Mouse (Mus musculus): ENCODE measurements at regions not wholly inside any gene's neighbourhood (a gene's known extent, or its start where the extent isn't known, plus 50 kb on each side); places are given as distances from the start of the nearest gene placed in this dataset.
A peak's percentile ranks its signal among the peaks of the same experiment; 100 is the strongest.

DNA sequence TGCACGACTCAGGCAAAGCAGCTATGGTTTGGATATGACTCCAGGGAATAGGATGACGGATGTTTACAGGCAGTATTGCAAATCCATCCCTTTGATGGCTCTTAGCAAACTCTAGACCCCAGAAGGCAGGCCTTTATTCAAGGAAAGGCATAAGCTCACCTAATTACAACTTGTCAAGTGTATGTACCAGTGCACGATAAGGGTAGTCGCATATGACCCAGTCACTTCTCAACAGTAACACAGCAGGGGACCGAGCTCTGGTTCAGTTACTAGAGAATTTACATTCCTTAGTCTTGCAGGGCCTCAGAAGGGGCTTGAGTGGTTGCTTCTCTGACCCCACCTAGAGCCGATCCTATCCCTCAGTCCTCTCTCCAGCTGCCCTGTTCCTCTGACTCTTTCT lies 342.2 kb downstream of the Kcnrg start:
- ATAC-seq (replicated peaks; ENCODE audit: insufficient number of reproducible peaks, low FRiP score, low TSS enrichment, poor library complexity, severe bottlenecking): no peak

DNA sequence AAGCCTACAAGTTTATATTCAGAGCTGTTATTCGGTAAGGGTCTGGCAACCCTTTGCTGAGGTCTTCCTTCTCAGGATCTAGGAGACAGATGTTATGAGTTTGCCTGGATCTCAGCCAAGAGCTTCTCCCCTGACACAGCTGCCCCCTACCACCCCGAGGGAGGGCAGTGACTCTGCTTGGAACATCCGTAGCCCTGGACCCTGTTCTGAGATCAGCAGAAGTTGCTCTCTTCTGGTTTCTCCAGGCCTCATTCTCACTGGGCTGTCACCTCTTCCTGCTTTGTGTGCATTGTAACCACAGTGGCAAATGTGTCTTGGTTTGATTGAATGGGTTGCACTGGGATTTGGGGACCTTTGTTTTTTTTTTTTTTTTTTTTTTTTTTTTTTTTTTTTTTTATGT lies 342.4 kb upstream of the Rnaseh2b start:
- no peak for ATAC-seq (replicated peaks; ENCODE audit: insufficient number of reproducible peaks, low FRiP score, low TSS enrichment, poor library complexity, severe bottlenecking)

DNA sequence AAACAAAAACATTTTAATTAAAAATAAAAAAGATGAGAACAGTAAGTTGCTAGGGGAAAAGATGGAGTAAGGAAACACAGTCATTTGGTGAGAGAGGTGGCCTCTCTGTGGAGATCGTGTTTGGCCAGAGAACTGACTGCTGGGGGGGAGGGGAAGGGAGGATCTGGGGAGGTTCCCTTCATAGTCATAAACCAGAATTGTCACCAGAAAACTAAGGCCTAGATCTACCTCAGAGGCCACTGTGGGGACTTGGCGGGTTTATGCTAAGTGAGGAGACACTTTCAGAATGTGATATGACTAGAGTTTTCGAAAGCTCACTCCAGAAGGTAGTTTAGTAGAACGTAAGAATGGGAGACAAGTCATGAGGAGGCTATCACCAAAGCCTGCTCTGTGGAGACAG lies 339.4 kb upstream of the Rnaseh2b start:
- no peak for ATAC-seq (replicated peaks; ENCODE audit: insufficient number of reproducible peaks, low FRiP score, low TSS enrichment, poor library complexity, severe bottlenecking)

DNA sequence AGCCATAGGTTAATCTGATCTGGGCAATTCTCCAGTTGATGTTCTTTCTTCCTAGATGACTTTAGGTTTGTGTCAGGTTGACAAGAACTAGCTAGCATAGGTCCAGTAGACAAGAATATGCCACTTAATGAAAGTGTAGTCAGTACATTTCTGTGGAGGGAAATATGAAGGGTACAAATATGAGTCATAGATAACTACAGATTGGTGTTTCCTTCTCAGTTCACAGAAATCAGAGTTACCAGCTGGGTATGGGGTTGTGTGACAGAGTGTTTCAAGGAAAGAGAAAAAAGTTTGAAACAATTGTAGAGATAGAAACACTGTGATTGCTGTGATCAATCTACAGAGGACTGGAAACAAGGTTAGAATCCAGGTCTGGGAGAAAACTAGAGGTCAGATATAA lies 337.0 kb upstream of the Rnaseh2b start:
- no peak for ATAC-seq (replicated peaks; ENCODE audit: insufficient number of reproducible peaks, low FRiP score, low TSS enrichment, poor library complexity, severe bottlenecking)

DNA sequence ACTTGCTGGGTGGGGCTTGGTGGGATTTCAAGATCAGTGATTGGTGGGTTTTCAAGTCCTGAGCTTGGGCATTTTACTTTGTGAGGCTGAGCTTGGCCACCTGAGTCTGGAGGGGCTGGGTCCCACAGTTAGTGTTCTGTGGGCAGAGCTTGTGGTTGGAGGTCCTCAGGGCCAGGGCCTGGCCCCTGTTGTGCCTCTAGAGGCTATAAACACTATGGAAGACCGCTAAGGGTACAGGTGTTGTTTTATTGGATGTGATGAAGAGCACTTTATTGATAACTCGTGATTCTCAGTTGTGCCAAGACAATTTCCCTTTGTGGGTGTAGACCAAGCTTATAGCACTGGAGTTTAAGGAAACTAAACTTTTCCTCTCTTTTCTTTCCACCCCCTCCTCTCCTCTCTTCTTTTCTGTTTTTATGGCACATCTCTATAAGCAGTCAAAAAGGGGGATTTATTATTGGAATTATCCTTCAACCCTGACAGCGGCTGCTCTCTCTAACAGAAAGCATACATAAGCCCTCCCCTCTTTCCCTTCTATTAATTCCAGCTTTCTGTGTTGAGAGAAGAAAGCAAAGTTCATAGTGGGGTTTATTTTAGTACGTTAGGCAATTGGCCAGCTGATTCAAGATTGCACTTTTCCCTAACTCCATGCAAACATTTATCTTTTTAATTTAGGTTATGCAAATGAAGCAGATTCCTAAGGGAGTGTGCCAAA lies 332.0 kb upstream of the Rnaseh2b start:
- ATAC-seq (replicated peaks; ENCODE audit: insufficient number of reproducible peaks, low FRiP score, low TSS enrichment, poor library complexity, severe bottlenecking): no peak

DNA sequence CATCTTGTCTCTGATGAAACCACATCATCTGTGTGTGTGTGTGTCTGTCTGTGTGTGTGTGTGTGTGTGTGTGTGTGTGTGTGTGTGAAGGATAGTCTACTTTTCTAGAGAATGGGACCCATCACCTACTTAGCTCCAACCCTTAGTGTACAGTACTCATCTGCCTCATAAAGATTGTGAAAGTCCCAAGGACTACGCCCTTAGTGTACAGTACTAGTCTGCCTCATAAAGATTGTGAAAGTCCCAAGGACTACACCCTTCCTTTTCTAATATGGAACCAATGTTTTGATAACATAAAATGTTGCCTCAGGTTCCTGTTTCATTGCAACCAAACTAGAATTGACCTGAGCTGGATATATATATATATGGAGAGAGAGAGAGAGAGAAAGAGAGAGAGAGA lies 323.9 kb upstream of the Rnaseh2b start:
- ATAC-seq (replicated peaks; ENCODE audit: insufficient number of reproducible peaks, low FRiP score, low TSS enrichment, poor library complexity, severe bottlenecking): peak; percentile 84

DNA sequence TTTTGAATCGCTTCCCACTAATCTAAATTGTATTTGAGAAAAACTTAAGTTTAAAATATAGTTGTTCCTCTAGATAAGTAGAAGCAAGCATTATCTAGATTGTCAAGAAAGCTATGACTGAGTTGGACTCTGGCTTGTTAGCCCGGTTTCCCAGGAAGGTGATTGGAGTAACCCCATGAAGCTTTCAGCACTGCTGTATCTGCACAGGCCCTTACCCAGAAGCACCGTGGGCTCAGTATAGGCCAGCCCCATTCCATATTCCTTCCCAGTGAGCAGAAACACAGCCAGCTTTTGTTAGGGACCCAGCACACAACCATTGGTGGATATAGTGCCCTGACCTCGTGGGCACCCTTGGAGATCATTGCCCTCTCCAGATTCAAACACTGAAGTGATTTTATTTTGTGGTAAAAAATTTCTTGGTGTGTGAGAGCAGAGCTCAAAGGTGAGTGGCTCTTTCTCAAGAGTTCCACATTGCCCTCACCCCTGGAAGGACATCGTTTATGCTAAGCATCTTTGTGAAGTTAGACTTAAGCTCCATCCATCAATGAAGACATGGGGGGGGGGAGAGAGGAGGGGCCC lies 323.3 kb upstream of the Rnaseh2b start:
- no peak for ATAC-seq (replicated peaks; ENCODE audit: insufficient number of reproducible peaks, low FRiP score, low TSS enrichment, poor library complexity, severe bottlenecking)

DNA sequence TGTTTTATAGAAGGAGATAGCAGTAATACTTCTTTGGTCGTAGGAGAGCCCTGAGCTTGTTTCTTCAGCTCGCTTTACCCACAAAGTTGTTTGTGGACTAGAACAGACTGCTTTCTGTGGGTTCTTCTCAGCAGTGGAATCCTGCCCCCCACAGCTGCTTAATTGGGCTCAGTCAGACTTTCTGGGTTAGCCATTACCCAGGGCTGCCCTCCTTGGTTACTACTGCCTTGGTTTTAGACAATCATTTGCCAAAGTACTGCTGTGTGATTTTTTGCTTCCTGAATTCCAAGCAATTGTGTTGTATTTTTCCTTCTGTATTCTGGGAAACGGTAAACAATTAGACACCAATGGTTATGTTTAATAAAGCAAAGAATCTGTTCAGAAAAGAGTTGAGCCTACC lies 321.8 kb upstream of the Rnaseh2b start:
- no peak for ATAC-seq (replicated peaks; ENCODE audit: insufficient number of reproducible peaks, low FRiP score, low TSS enrichment, poor library complexity, severe bottlenecking)

DNA sequence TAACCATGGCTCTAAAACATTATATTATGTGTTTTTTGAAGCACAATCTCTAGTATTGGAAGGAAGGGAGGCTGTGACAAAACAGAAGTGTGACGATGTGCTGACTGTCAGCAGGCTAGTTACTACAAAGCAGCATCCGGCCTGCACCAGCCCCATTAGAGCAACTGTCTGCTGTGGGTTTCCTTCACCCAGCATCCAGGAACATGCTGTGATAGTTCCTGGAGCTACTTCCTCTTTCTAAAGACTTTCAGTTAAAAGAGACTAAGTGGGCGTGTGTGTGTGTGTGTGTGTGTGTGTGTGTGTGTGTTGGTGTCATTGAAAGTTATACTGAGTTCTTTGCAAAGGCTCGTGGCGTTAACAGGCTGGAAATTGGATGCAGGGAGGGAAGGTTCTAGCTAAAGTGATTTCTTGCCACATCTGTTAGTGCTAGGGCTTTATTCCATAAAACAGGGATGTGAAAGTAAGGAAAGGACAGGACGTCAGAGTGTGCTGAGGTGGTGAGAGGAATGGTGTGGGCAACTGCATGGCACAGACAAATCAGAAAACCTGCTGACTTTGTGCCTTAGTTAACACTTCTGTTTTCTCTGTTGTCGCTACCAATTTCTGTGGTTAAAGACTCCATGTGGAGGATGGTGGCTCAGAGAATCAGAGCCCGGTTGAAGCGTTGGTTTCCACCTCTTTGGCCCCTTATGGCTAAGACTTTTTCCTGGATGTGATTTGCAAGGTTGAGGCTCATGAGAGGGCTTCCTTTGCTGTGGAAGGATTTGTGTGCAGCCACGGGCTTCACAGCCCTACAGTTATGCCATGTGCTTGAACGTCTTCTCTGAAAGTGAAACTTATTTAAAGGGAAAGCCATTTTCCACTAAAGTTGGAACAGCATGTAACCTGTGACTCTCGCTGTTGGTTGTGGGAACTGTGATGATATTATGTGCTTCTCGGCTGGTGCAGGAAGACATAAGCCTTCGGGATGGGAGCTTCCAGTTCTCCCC lies 321.0 kb upstream of the Rnaseh2b start:
- ATAC-seq (replicated peaks; ENCODE audit: insufficient number of reproducible peaks, low FRiP score, low TSS enrichment, poor library complexity, severe bottlenecking): peak; percentile 86

DNA sequence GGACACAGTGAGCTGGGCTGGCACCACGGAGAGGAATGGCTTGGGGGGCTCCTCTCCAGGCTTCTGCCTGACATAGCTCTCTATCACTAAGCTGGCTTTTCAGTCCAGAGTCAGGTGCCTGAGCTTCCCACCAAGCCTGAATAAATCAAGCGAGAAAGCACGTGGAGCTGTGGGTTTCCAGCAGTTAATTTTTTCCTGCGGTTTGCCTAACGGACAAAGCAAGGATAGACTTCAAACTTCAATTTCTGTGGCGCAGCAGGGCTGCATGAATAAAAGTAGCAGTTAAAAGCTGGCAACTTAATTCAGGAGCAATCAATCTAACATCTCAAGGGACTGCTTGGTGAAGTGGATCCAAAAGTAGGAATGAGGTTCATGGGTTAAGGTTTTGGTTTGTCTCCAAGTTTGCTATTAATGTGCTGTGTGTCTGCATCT lies 317.1 kb upstream of the Rnaseh2b start:
- ATAC-seq (replicated peaks; ENCODE audit: insufficient number of reproducible peaks, low FRiP score, low TSS enrichment, poor library complexity, severe bottlenecking): no peak

DNA sequence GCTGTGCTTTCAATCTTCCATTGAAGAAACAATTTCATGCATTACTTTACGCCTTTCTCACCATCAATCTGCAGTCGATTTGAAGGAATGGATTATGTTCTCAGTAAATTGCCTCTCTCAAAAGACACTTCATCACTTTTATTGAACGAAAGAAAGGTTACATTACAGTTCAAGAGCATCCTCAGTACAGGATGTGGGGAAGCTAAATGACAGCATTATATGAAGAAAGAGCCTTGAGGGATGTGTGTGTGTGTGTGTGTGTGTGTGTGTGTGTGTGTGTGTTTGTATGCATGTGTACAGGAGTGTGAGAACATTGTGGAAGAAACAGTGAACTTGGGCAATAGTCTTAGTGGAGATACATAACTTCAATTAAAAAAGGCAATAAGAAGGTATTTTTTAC lies 311.8 kb upstream of the Rnaseh2b start:
- ATAC-seq (replicated peaks; ENCODE audit: insufficient number of reproducible peaks, low FRiP score, low TSS enrichment, poor library complexity, severe bottlenecking): no peak

DNA sequence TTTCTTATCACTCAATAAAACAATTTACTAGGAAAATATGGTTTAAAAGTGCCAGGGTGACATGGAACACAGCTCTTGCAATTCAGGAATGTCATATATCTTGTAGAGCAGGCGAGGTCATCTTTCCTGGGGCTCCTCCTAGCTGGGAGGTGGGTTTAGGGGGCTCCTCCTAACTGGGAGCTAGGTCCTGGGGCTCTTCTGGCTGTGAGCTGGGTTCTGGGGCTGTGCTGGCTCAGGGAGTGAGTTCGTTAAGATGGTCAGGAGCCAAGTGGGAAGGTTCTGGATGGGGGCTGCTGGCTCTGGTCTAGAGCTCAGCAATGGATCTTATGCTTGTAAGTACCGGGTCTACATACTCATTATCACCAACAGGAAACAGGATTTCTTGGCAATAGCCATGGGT lies 306.8 kb upstream of the Rnaseh2b start:
- ATAC-seq (replicated peaks; ENCODE audit: insufficient number of reproducible peaks, low FRiP score, low TSS enrichment, poor library complexity, severe bottlenecking): no peak

DNA sequence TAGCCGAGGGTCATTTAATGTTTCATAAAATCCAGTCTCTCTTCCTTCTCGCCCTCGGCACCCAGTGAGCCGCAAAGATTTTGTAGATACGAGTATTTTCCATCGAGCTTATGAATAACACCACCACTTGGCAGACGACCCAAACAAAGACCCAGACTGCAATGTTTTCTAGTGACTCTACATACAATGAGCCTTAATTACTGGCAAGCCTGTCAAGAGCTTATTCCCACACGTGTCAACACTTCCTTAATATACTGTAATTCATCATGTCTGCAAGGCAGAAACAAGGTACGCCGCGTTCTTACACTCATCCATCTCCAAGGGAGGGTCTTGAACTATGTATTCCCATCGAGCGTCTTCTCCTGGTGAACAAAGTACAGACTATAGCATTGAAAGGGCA lies 306.2 kb upstream of the Rnaseh2b start:
- ATAC-seq (replicated peaks; ENCODE audit: insufficient number of reproducible peaks, low FRiP score, low TSS enrichment, poor library complexity, severe bottlenecking): no peak

DNA sequence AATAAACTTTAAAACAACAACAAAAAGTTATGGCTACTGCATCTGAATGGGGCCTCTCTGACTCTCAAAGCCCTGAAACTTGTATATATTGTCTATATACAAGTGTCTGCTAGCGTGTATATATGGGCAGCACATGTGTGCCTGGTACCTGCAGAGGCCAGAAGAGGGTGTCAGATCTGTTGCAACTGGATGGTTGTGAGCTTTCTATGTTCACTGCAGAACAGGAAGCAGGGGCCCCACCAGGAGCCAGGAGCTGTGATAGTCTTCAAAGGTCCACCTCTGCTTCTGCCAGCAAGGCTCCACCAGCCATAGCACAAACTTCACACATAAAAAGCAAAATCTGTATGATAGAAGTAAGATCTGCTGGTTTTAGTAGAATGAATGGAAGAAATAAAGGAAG lies 297.1 kb upstream of the Rnaseh2b start:
- no peak for ATAC-seq (replicated peaks; ENCODE audit: insufficient number of reproducible peaks, low FRiP score, low TSS enrichment, poor library complexity, severe bottlenecking)

DNA sequence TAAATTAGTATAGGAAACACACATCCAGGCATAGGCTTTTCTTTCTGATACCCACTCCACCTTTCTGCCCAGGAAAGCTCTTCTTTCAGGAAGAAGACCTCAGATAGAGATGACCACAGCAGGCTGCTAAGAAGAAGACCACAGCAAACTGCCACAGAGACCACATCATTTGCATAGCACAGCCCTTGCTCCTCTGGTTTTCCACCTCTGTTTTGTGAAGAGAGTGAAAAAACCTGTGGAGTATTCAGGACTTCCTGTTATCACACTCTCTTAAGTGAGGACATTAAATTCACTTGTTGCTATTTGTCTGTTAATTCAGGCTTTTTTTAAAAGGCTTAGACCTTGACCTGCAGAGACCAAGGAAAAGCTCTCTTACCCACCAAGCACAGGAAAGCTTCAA lies 294.7 kb upstream of the Rnaseh2b start:
- no peak for ATAC-seq (replicated peaks; ENCODE audit: insufficient number of reproducible peaks, low FRiP score, low TSS enrichment, poor library complexity, severe bottlenecking)

DNA sequence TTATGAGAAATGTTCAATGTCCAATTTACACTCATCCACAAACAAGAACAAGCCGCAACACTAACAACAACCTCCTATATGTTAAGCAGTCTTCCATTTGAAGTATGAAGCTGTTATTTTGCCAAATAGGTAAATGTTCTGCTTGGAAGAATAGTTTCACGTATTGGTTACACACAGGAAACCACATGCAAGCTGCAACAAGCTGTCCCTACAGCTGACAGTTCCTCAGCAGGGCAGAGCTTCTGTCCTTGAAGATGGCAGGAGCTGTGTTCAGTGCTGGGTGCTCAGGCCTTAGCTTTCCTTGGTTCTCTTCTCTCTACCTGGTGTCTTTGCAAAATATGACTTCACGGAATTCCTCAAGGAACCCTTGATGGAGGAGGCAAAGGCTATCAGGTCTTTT lies 294.1 kb upstream of the Rnaseh2b start:
- ATAC-seq (replicated peaks; ENCODE audit: insufficient number of reproducible peaks, low FRiP score, low TSS enrichment, poor library complexity, severe bottlenecking): no peak

DNA sequence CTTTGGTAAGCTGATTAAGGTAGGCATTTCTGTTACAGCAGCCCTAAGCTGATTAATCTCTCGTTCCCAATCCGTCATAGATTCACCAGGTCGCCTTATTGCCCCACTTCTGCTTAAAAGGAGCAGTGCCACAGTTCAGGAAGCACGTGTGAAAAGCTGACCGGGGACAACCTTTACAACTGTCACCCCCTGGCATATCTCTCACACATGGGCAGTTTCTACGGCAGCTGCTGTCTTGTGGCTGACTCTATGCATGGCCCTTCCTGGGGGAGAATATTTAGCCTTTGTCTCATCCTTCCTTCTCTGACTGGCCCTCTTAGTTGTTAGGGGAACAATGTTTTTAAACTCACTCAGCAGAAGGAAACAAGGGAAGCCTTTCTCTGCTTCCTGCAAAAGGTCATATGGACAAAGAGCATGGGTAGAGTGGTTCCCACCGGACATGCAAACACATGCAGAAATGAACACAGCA lies 290.9 kb upstream of the Rnaseh2b start:
- ATAC-seq (replicated peaks; ENCODE audit: insufficient number of reproducible peaks, low FRiP score, low TSS enrichment, poor library complexity, severe bottlenecking): peak; percentile 50; the same call in 1 of the 2 replicates

DNA sequence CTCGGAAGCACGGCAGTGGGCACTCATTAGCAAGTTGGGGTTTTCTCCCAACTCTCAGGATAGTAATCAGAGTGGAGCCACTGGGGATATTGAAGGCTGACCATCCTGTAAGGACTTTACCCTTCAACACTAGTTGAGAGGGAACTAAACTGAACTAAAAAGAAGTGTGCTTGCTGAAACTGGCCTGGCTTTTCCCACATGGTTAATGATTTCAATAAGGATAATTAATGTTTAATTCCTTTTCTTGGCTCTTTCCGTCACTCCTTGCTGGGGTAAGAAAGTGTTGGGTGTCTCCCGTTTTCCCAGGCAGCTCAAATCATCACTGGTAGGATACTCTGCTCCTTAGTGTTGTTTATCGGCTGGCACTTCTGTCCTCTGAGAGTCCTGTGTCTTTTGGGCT lies 290.3 kb upstream of the Rnaseh2b start:
- no peak for ATAC-seq (replicated peaks; ENCODE audit: insufficient number of reproducible peaks, low FRiP score, low TSS enrichment, poor library complexity, severe bottlenecking)

DNA sequence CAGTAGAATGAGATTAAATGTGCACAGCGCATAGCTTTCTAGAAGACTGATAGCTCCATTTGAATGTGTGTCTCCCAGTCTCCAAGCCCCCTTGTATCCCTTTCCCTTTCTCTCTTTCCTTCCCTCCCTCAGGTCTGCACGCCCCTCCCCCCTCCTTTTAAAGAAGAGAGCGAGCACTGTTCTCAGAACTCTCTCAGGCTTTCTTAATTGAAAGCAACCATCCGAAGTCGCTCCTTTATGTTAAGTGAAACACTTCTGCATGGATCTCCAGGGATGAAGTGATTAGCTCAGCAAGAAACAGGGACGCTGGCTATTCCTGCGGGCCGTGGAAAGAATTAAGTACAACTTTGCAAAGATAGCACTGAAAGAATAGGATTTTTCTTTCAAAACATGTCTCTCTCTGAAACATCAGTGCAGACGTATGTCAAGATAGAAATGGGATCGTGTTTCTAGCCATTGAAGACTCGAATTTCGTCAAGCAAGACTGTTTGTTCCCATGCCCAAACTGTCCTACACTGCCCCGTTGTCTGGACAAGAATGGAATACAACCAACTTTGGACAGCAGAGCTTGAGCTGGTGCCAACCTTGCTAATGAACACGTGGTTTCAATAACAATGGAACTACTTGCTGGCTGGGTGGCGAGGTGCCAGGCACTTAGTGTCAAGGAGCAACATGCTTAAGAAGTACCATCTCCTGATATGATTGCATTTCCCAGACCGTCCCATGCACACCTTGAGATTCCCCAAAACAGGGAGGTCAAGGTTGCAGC lies 289.2 kb upstream of the Rnaseh2b start:
- no peak for ATAC-seq (replicated peaks; ENCODE audit: insufficient number of reproducible peaks, low FRiP score, low TSS enrichment, poor library complexity, severe bottlenecking)

Measured in monocyte, adult 5-6 weeks (primary cell).